Mouse (Mus musculus) kidney, postnatal 0 days (tissue): ENCODE data around the gene Magix. TPM values are rescaled to one million over a fixed set of nuclear protein-coding genes. Genes with fewer than 3 reads are reported as not detected.
"Not testable (repeated sequence)": the region's sequence is repeated elsewhere in the genome, so short reads cannot be mapped to it uniquely, and the experiment has no call there.

Source experiments
- ATAC-seq: fragments of 200-750 bp; cut with Nextera tagmentation; replicated peaks from 2 replicates; pipeline ENCODE4 v1.8.0; 2017; ENCODE audit warnings: low read depth, moderate number of reproducible peaks, moderate TSS enrichment, moderate library complexity; ENCODE audit not compliant: low FRiP score
- DNase-seq: peaks from one replicate; pipeline ENCODE4 v3.0.0-alpha.2; 2016; ENCODE audit warnings: low spot score
- H3K27ac ChIP-seq: fragments of 300-500 bp; sonication (generic); 2 replicates; pipeline ENCODE4 v1.5.1; 2014; ENCODE audit warnings: mild to moderate bottlenecking
- H3K27me3 ChIP-seq: fragments of 300-500 bp; sonication (generic); 2 replicates; pipeline ENCODE4 v1.6.1; 2014; ENCODE audit warnings: low read length, mixed read lengths; ENCODE audit not compliant: insufficient read depth
- H3K36me3 ChIP-seq: fragments of 300-500 bp; sonication (generic); 2 replicates; pipeline ENCODE4 v1.6.1; 2014; ENCODE audit warnings: low read length, mixed read lengths; ENCODE audit not compliant: insufficient read depth
- H3K4me1 ChIP-seq: fragments of 300-500 bp; sonication (generic); replicated peaks from 2 replicates; pipeline ENCODE4 v1.6.1; 2014; ENCODE audit warnings: antibody characterized with exemption, low read length, mixed read lengths; ENCODE audit not compliant: insufficient read depth
- H3K4me2 ChIP-seq: fragments of 300-500 bp; sonication (generic); 2 replicates; pipeline ENCODE4 v1.6.1; 2014; ENCODE audit warnings: mild to moderate bottlenecking, low read length, moderate library complexity, mixed read lengths
- H3K4me3 ChIP-seq: fragments of 300-500 bp; sonication (generic); replicated peaks from 2 replicates; pipeline ENCODE4 v1.5.1; 2014; ENCODE audit warnings: low read depth, low read length
- H3K9ac ChIP-seq: fragments of 300-500 bp; sonication (generic); 2 replicates; pipeline ENCODE4 v1.6.1; 2014; ENCODE audit warnings: low read depth, low read length
- H3K9me3 ChIP-seq: fragments of 300-500 bp; sonication (generic); replicated peaks from 2 replicates; pipeline ENCODE4 v1.6.1; 2016; ENCODE audit warnings: low read length, inconsistent platforms, mixed read lengths
- CTCF ChIP-seq: IDR thresholded peaks from 2 replicates; pipeline ENCODE4 v1.5.1; 2016; ENCODE audit warnings: antibody characterized with exemption, low read depth, mild to moderate bottlenecking, moderate library complexity
- WGBS: fragments of 180-500 bp; shearing (Covaris S2); extraction: QIAGEN DNeasy Blood & Tissue Kit; methylation state at CpG from one replicate; pipeline ENCODE4 v1.1.7; 2014; 5-methylcytosine and 5-hydroxymethylcytosine counted together
- polyA plus RNA-seq: library from polyadenylated mRNA; unstranded; fragments of >200 nt; fragmentation: Nextera tagmentation; extraction: Ambion mirVana; gene quantifications from 2 replicates; pipeline ENCODE4 v1.2.1, GENCODE M21; 2015

The Magix gene
- polyA plus RNA-seq, 1 experiment from 2014 or later: 2.3 TPM

DNA sequence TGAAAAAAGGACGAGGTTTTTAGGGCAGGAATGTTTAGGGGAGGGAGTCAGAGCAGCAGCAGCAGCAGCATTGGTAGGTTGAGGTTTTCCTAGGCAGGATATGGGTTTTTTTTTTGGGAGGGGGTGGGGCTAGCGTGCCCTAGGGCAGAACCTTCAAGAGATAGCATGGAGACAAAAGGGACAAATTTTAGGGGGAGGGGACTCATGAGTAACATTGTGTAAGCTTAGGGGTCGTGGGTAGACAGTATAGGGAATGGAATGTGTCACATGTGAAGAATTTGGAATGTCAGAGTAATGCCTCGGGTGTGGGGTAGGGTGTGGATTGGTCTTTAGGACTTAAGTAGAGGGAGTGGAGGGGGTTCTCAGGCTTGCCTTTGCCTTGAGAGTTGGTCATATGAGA lies 41.6 kb upstream of the Magix start:
- no peaks in the 10 kb centered on the region for H3K4me1 ChIP-seq
- peak overlapping the region; percentile 62 for H3K4me2 ChIP-seq
- peak overlapping the region; percentile 60 for H3K9ac ChIP-seq
- H3K4me3 ChIP-seq: peak overlapping the region; percentile 52
- no peaks in the 10 kb centered on the region for H3K27me3 ChIP-seq
- WGBS: 21% methylated on average over 4 of the region's 4 CpGs
- ATAC-seq (no peak), DNase-seq (no peak)
- no peak for TF ChIP-seq CTCF
- peak overlapping the region; percentile 79 for H3K27ac ChIP-seq
- H3K36me3 ChIP-seq: no peaks in the 10 kb centered on the region
- H3K9me3 ChIP-seq: no peaks in the 10 kb centered on the region

DNA sequence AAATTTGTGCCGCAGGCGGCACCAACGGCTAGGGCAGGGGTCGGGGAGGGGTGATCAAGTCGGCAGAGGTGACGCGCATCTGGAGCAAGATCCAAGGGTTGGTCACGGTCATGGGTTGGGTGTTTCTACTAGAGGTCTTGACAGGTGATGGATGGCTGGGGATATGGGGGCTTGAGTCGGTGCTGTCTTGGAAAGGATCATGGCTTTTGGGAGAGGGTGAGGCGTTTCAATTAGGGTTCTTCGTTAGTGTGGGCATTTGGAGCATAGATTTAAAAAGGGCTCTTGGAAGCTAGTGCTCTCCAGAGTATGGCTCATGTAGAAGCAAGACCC lies 41.2 kb upstream of the Magix start:
- no peaks in the 10 kb centered on the region for H3K9me3 ChIP-seq

DNA sequence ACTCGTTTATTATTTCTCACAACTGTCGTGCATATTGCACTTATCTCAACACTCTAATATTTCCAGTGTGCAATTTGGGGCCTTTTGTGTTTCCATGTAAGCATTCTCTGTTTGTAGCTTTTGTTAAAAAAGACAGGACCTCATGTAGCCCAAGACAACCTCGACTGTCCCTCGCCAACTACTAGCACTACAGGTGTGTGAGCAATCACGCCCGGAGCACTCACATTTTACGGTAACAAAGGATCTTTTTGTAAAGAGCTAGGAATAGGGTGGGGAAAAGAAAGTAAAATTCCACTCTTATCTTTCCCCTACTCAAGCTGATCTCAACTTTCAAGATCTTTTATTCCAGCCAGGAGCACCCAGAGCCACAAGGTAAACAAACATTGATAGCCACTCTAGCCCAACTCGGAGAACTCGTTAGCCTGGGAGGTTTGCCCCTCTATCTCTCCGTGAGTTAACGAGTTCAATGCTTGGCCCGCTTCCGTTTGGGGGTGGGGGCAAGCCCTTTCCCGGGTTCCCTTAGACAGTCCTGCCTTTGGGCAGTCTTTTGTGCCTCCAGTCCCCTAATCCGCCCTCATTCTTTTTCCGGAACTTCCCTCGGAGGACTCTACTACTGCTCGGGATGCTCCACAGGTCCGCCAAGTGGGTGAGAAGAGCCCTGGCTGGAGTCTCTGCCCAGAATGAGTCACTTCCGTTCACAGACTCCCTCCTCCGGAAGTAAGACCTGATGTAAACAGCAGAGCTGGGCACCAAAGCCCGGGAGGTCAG lies 40.6 kb upstream of the Magix start, which contains the start of gene Gm45208:
Gm45208 (plus strand) TSS at position 732 of the 768 bp plus-strand sequence.
- WGBS: 28% methylated on average over 22 of the region's 22 CpGs
- Histone ChIP-seq H3K27me3 (no peaks in the 10 kb centered on the region), H3K9me3 (no peaks in the 10 kb centered on the region), H3K4me1 (no peaks in the 10 kb centered on the region), H3K27ac (peak within 1 kb of the TSS; percentile 79), H3K4me2 (peak within 1 kb of the TSS; percentile 62), H3K9ac (peak within 1 kb of the TSS; percentile 60), H3K4me3 (peak within 1 kb of the TSS; percentile 52), H3K36me3 (no peaks in the 10 kb centered on the region)
- DNase-seq (peak; percentile 85), ATAC-seq (peak; percentile 84)
- no peak for TF ChIP-seq CTCF

More for the DNA sequence above, 41.2 kb upstream of the Magix start:
- H3K4me3 ChIP-seq: peak overlapping the region; percentile 52
- no peak for DNase-seq
- no peaks in the 10 kb centered on the region for H3K4me1 ChIP-seq
- H3K9ac ChIP-seq: peak overlapping the region; percentile 60
- H3K4me2 ChIP-seq: peak overlapping the region; percentile 62
- no peaks in the 10 kb centered on the region for H3K36me3 ChIP-seq
- ATAC-seq: no peak
- peak overlapping the region; percentile 79 for H3K27ac ChIP-seq
- TF ChIP-seq CTCF: no peak
- no peaks in the 10 kb centered on the region for H3K27me3 ChIP-seq
- 32% methylated on average over 11 of the region's 11 CpGs for WGBS

DNA sequence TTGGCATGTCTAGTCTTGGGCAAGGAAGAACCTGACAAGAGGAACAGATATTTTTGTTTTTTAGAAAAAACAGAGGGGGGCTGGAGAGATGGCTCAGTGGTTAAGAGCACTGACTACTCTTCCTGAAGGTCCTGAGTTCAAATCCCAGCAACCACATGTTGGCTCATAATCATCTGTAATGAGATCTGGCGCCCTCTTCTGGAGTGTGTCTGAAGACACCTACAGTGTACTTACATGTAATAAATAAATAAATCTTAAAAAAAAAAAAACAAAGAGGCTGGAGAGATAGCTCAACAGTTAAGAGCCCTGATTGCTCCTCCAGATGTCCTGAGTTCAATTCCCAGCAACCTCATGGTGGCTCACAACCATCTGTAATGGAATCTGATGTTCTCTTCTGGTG lies 35.0 kb upstream of the Magix start:
- not testable (repeated sequence) for H3K9me3 ChIP-seq, ATAC-seq, H3K27me3 ChIP-seq, H3K4me3 ChIP-seq, H3K4me1 ChIP-seq, H3K36me3 ChIP-seq, H3K9ac ChIP-seq, H3K4me2 ChIP-seq, DNase-seq, H3K27ac ChIP-seq
- 33% methylated on average over 1 of the region's 1 CpGs for WGBS
- peak; percentile 29; the same call in 1 of the 2 replicates for TF ChIP-seq CTCF

DNA sequence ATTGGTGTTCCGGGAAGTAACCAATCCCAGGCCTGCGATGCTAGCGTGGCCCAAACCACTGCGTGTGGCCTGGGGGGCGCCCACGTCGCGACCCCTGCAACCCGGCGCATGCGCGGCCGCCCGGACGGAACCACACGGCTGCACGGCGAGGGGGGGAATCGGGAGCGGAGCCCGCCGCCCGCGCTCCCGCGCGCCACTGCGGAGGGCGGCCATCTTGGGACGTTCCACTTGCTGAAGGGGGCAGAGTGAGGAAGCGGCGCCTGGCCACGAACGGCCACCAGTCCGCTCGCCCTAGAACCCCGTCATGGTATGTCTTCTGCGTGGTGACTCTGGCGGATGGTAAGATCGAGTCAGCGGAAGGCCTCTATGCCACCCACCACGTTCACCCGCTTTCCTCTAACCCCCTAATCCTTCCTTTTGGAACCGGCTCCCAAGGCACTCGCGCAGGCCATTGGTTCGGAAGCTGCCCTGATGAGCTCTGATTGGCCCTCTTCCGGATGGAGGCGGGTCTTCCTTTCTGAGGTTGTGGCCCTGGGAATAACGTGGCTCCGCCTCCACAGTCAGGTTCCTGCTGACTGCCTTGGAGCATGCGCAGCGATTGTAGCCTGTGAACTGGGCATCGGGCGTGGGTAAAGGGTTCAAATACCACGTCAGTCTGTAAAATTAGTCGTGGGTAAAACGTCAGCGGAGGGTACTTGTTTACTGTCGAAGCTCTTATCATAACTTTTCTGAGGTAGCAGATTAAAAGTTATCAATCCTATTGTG lies 33.3 kb upstream of the Magix start, which contains the start of gene Wdr45:
Wdr45 (plus strand) TSS at position 199 of the 765 bp plus-strand sequence.
- ATAC-seq (peak; percentile 96), DNase-seq (peak; percentile 96)
- H3K27ac ChIP-seq: 0 out of 2 replicates have a peak within 1 kb of the TSS, but pooled peaks have one; percentile 47
- 15% methylated on average over 41 of the region's 60 CpGs for WGBS
- not testable (repeated sequence) for H3K27me3 ChIP-seq, H3K9me3 ChIP-seq, H3K4me1 ChIP-seq, H3K36me3 ChIP-seq
- H3K4me3 ChIP-seq: 0 out of 2 replicates have a peak within 1 kb of the TSS, but pooled peaks have one; percentile 21
- H3K9ac ChIP-seq: peak within 1 kb of the TSS; percentile 31; the same call in 1 of the 2 replicates
- peak within 1 kb of the TSS; percentile 50 for H3K4me2 ChIP-seq

DNA sequence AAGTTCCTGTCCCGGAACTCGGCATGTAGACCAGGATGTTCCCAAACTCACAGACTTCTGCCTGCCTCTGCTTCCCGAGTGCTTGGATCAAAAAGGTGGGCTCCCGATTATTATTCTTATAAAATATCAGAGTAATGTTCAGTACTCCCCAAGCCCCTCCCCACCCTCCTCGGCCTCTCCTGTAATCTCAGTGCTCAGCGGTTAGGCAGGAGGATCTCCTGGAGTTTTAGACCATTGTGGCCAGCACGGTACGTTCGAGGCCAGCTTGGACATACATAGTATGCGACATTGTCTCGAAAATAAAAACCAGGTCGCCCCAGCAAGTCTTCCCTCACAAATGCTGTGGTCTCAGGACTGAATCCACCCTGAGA lies 32.7 kb upstream of the Magix start:
- DNase-seq: not testable (repeated sequence)

More for the DNA sequence above, 32.7 kb upstream of the Magix start:
- Histone ChIP-seq H3K4me3 (0 out of 2 replicates have a peak overlapping the region, but pooled peaks have one; percentile 21), H3K9ac (peak overlapping the region; percentile 31; the same call in 1 of the 2 replicates), H3K4me2 (peak overlapping the region; percentile 50)
- H3K9me3 ChIP-seq, H3K36me3 ChIP-seq, H3K27ac ChIP-seq, H3K27me3 ChIP-seq, H3K4me1 ChIP-seq, ATAC-seq: not testable (repeated sequence)
- 42% methylated on average over 5 of the region's 12 CpGs for WGBS
